Mouse (Mus musculus): ENCODE results near the gene Gm9837. TPM values are rescaled to one million over a fixed set of nuclear protein-coding genes. Genes with fewer than 3 reads are reported as not detected.

The Gm9837 gene
- total RNA-seq (2021) = not detected
- long read RNA-seq, experiment 1 = 0 reads
- long read RNA-seq, experiment 2 = 0 reads

GRCm38 (mm10) chr11:53469968-53470695 is at the start of gene Gm9837:
Gene Gm9837, minus strand, starts transcription at chr11:53470479.
- DNase-seq (ENCODE audit: low spot score in 2 of 2) = peak; percentile 91 to 92

GRCm38 (mm10) chr11:53519207-53520121 is 49.2 kb upstream of the Gm9837 start, which contains the start of gene Sept8:
Gene Sept8, plus strand, starts transcription at chr11:53519257.
- peak; percentile 62 to 71 for DNase-seq (ENCODE audit: low spot score in 2 of 2)

- DNase-seq (ENCODE audit: low spot score in 2 of 2) = no peak
Measured at GRCm38 (mm10) chr11:53518759-53519158, 48.5 kb upstream of the Gm9837 start.

- DNase-seq (ENCODE audit: low spot score in 2 of 2) = no peak
Measured at GRCm38 (mm10) chr11:53516775-53517627, 46.7 kb upstream of the Gm9837 start.

- DNase-seq (ENCODE audit: low spot score in 2 of 2) = no peak
Measured at GRCm38 (mm10) chr11:53510351-53510750, 40.1 kb upstream of the Gm9837 start.

- no peak for DNase-seq (ENCODE audit: low spot score in 2 of 2)
Measured at GRCm38 (mm10) chr11:53508591-53508990, 38.3 kb upstream of the Gm9837 start.

GRCm38 (mm10) chr11:53508152-53508551 is 37.9 kb upstream of the Gm9837 start:
- peak; percentile 42 to 56 for DNase-seq (ENCODE audit: low spot score in 2 of 2)

GRCm38 (mm10) chr11:53507098-53507805 is 37.0 kb upstream of the Gm9837 start:
- DNase-seq (ENCODE audit: low spot score in 2 of 2) = no peak

GRCm38 (mm10) chr11:53505026-53505663 is 34.9 kb upstream of the Gm9837 start:
- DNase-seq (ENCODE audit: low spot score in 2 of 2) = no peak

- no peak for DNase-seq (ENCODE audit: low spot score in 2 of 2)
Measured at GRCm38 (mm10) chr11:53504376-53504775, 34.1 kb upstream of the Gm9837 start.

- DNase-seq (ENCODE audit: low spot score in 2 of 2) = no peak
Measured at GRCm38 (mm10) chr11:53503738-53504137, 33.5 kb upstream of the Gm9837 start.

GRCm38 (mm10) chr11:53502039-53502765 is 31.9 kb upstream of the Gm9837 start:
- DNase-seq (ENCODE audit: low spot score in 2 of 2) = no peak

GRCm38 (mm10) chr11:53500569-53500968 is 30.3 kb upstream of the Gm9837 start:
- DNase-seq (ENCODE audit: low spot score in 2 of 2) = no peak

GRCm38 (mm10) chr11:53496946-53497345 is 26.7 kb upstream of the Gm9837 start:
- DNase-seq (ENCODE audit: low spot score in 2 of 2) = no peak

- no peak for DNase-seq (ENCODE audit: low spot score in 2 of 2)
Measured at GRCm38 (mm10) chr11:53495417-53495816, 25.1 kb upstream of the Gm9837 start.

GRCm38 (mm10) chr11:53493243-53493955 is 23.1 kb upstream of the Gm9837 start:
- no peak for DNase-seq (ENCODE audit: low spot score in 2 of 2)

- no peak for DNase-seq (ENCODE audit: low spot score in 2 of 2)
Measured at GRCm38 (mm10) chr11:53491954-53492401, 21.7 kb upstream of the Gm9837 start.

GRCm38 (mm10) chr11:53489421-53489820 is 19.1 kb upstream of the Gm9837 start:
- no peak for DNase-seq (ENCODE audit: low spot score in 2 of 2)
